Mouse (Mus musculus) embryonic fibroblast, embryonic 13.5 days (primary cell): ENCODE data around the gene Luc7l3.

Experiments
- CTCF ChIP-seq: IDR thresholded peaks from 2 replicates; pipeline ENCODE4 v1.5.1; 2011; ENCODE audit warnings: mild to moderate bottlenecking, control low read depth, low read length, moderate library complexity, borderline replicate concordance; ENCODE audit not compliant: insufficient read depth
- POLR2A ChIP-seq: IDR thresholded peaks from 2 replicates; pipeline ENCODE4 v1.6.1; 2011; ENCODE audit warnings: low read depth, mild to moderate bottlenecking, control low read depth, low read length, moderate library complexity

- TF ChIP-seq CTCF (no peak), POLR2A (no peak)
These were observed 56.5 kb downstream of the Luc7l3 start for GRCm38 (mm10) chr11:94265134-94265785.
